Comparison of ENCODE assay signal across 16 mouse cellular contexts in genomic region chr3:18744216-18744615, GRCm38 (mm10).
"Had no signal": no experiment of that assay in that cellular context is flagged by ENCODE, and none has a peak within 500 bp of the region (broad histone marks: within the 10 kb centered on the region; RNA-seq: fewer than 3 reads in every experiment).

No protein-coding gene starts in this region.

- DNase-seq: gastrocnemius, adult 2 months; gastrocnemius, postnatal 10 days; gastrocnemius, postnatal 25 days; heart, adult 11 months; heart, adult 2 months; heart, postnatal 14 days; heart, postnatal 36 days; kidney, adult 11 months; kidney, adult 2 months; kidney, adult 9 months; kidney, postnatal 14 days; kidney, postnatal 36 days; liver; liver, embryonic 13.5 days had no signal

- ATAC-seq: hindbrain, postnatal 0 days; intestine, embryonic 16.5 days had no signal
